In the genomic region with DNA sequence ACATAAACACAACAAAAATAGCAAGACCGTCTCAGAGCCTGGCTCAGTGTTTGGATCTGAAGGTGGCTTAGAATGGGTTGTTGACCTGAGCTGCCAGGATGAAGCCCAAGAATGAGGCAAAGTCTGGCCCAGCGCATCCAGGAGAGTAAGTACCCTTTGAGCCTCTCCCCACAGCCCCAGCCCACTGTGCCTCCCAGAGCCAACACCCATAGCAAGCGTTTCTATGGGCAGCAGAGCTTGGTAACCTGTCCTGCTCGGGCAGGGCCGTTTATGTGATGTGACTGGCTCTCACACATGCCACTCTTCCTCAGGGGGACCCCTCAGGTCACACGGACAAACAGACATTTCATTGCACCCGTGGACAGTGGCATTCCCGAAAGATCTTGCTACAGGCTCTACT, we compare ENCODE assay signal across 24 mouse cellular contexts. TPM values are rescaled to one million over a fixed set of nuclear protein-coding genes. Genes with fewer than 3 reads are reported as not detected.
DNase-seq lines count a peak whose midpoint lies in the region; ATAC-seq and TF ChIP-seq lines count a peak whose summit lies in the region.
"Had no signal": no experiment of that assay in that cellular context is flagged by ENCODE, and none has a peak within 500 bp of the region (broad histone marks: within the 10 kb centered on the region; RNA-seq: fewer than 3 reads in every experiment).

No protein-coding gene starts in this region.

- no peak for TF ChIP-seq CTCF in CH12.LX (conservative IDR thresholded peaks at IDR 0.05 in 1 of 2, IDR thresholded peaks at IDR 0.05 in 1 of 2; ENCODE audit: low read depth in 2 of 2, low read length in 2 of 2)

- dilution Hi-C loops in CH12.LX (cut with MboI; ENCODE audit: extremely low pct_ligation_motif_present, extremely low pct_unique_long_range_greater_than_20kb, low sequenced_read_pairs), result no loop called here

- H3K36me3 ChIP-seq in embryonic facial prominence, embryonic 14.5 days (ENCODE audit: control insufficient read depth, insufficient read depth, low read length), result 0 out of 2 replicates have a peak, but pooled peaks cover 12% of the 10 kb centered on the region
- 0 out of 2 replicates have a peak, but pooled peaks cover 5% of the 10 kb centered on the region for H3K36me3 ChIP-seq in embryonic facial prominence, embryonic 10.5 days (replicated peaks)
- H3K36me3 ChIP-seq in kidney, embryonic 15.5 days, result peaks cover 9% of the 10 kb centered on the region; the same call in 1 of the 2 replicates
- peaks cover 69 to 86% of the 10 kb centered on the region in 2 experiments for H3K36me3 ChIP-seq in CH12.LX (replicated peaks in 1 of 2; ENCODE audit: control insufficient read depth in 1 of 2, insufficient read depth in 1 of 2, low read length in 1 of 2)

- no peaks in the 10 kb centered on the region for H3K9me3 ChIP-seq in embryonic facial prominence, embryonic 14.5 days (ENCODE audit: control insufficient read depth, low read length)
- no peaks in the 10 kb centered on the region for H3K9me3 ChIP-seq in embryonic facial prominence, embryonic 10.5 days
- no peaks in the 10 kb centered on the region for H3K9me3 ChIP-seq in kidney, embryonic 15.5 days (replicated peaks)
- no peaks in the 10 kb centered on the region for H3K9me3 ChIP-seq in CH12.LX (replicated peaks; ENCODE audit: low read length)
- H3K9me3 ChIP-seq: G1E; heart, embryonic 10.5 days; megakaryocyte, embryonic 14.5 days; neural tube, embryonic 15.5 days had no signal

- H3K27me3 ChIP-seq in embryonic facial prominence, embryonic 14.5 days (replicated peaks; ENCODE audit: control insufficient read depth, insufficient read depth, low read length), result no peaks in the 10 kb centered on the region
- H3K27me3 ChIP-seq in embryonic facial prominence, embryonic 10.5 days (replicated peaks; ENCODE audit: low read depth, poor library complexity, severe bottlenecking), result no peaks in the 10 kb centered on the region
- no peaks in the 10 kb centered on the region for H3K27me3 ChIP-seq in kidney, embryonic 15.5 days
- no peaks in the 10 kb centered on the region for H3K27me3 ChIP-seq in CH12.LX (replicated peaks)
- H3K27me3 ChIP-seq: megakaryocyte, embryonic 14.5 days; neural tube, embryonic 15.5 days had no signal

- peak; percentile 42 for TF ChIP-seq POLR2A in CH12.LX (IDR thresholded peaks at IDR 0.05; ENCODE audit: low read depth, low read length)

- H3K27ac ChIP-seq in embryonic facial prominence, embryonic 14.5 days (replicated peaks; ENCODE audit: low read depth, low read length), result peak overlapping the region; percentile 52; the same call in 1 of the 2 replicates
- H3K27ac ChIP-seq in embryonic facial prominence, embryonic 10.5 days (replicated peaks), result no peak overlapping the region
- no peak overlapping the region for H3K27ac ChIP-seq in kidney, embryonic 15.5 days
- H3K27ac ChIP-seq in CH12.LX (ENCODE audit: insufficient read depth, low read depth), result peak overlapping the region; percentile 23; the same call in 1 of the 2 replicates
- H3K27ac ChIP-seq: hindbrain, embryonic 14.5 days; neural tube, embryonic 15.5 days had no signal

- peaks cover 98% of the 10 kb centered on the region for H3K79me2 ChIP-seq in CH12.LX (replicated peaks; ENCODE audit: control insufficient read depth, extremely low read depth, insufficient read depth, poor library complexity, severe bottlenecking)

- no peak for ATAC-seq in embryonic facial prominence, embryonic 14.5 days (ENCODE audit: low read depth)
- ATAC-seq in kidney, embryonic 15.5 days (replicated peaks; ENCODE audit: low FRiP score), result no peak
- ATAC-seq: activated CD4-positive, CD25-positive, alpha-beta regulatory T cell, adult 4 months; CD4-positive, CD25-positive, alpha-beta regulatory T cell, adult 4 months; intestine, postnatal 0 days had no signal

- H3K9ac ChIP-seq in embryonic facial prominence, embryonic 14.5 days (ENCODE audit: low read depth, low read length), result no peak overlapping the region
- H3K9ac ChIP-seq in kidney, embryonic 15.5 days, result no peak overlapping the region
- peak overlapping the region; percentile 0; the same call in 1 of the 2 replicates for H3K9ac ChIP-seq in CH12.LX (ENCODE audit: insufficient read depth, low read depth)
- H3K9ac ChIP-seq: hindbrain, embryonic 14.5 days; neural tube, embryonic 15.5 days had no signal

- H3K4me1 ChIP-seq in embryonic facial prominence, embryonic 14.5 days (ENCODE audit: control insufficient read depth, insufficient read depth, low read length), result peaks cover 22% of the 10 kb centered on the region; the same call in 1 of the 2 replicates
- H3K4me1 ChIP-seq in embryonic facial prominence, embryonic 10.5 days, result peaks cover 30% of the 10 kb centered on the region
- H3K4me1 ChIP-seq in kidney, embryonic 15.5 days, result peaks cover 42% of the 10 kb centered on the region
- H3K4me1 ChIP-seq in CH12.LX (ENCODE audit: control insufficient read depth in 1 of 2, insufficient read depth in 2 of 2), result peaks cover 37 to 94% of the 10 kb centered on the region in 2 experiments

- in situ Hi-C loops in CH12.LX (cut with MboI; ENCODE audit: low pct_ligation_motif_present, low pct_unique_long_range_greater_than_20kb, low sequenced_read_pairs), result loop anchor here (25.0 kb wide), 1 partner anchor 266 kb away; a partner anchor contains a TSS

- H3K4me3 ChIP-seq in embryonic facial prominence, embryonic 14.5 days (ENCODE audit: low read depth, low read length), result no peak overlapping the region
- H3K4me3 ChIP-seq in embryonic facial prominence, embryonic 10.5 days, result no peak overlapping the region
- no peak overlapping the region for H3K4me3 ChIP-seq in kidney, embryonic 15.5 days (replicated peaks)
- no peak overlapping the region for H3K4me3 ChIP-seq in CH12.LX (replicated peaks in 1 of 3; ENCODE audit: low read depth in 2 of 3, low read length in 2 of 3, poor library complexity in 1 of 3)
- H3K4me3 ChIP-seq: heart, embryonic 10.5 days; megakaryocyte, embryonic 14.5 days; neural tube, embryonic 15.5 days had no signal

- TF ChIP-seq RAD21 in CH12.LX (IDR thresholded peaks at IDR 0.05; ENCODE audit: low read depth, low read length), result no peak

- 47% methylated on average over 8 of the region's 8 CpGs for WGBS in embryonic facial prominence, embryonic 14.5 days
- 66% methylated on average over 8 of the region's 8 CpGs for WGBS in embryonic facial prominence, embryonic 10.5 days
- 42% methylated on average over 8 of the region's 8 CpGs for WGBS in kidney, embryonic 15.5 days

- TF ChIP-seq EP300 in CH12.LX (IDR thresholded peaks at IDR 0.05; ENCODE audit: low read length), result no peak

- no peak for DNase-seq in embryonic facial prominence, embryonic 14.5 days (ENCODE audit: low spot score)
- no peak for DNase-seq in embryonic facial prominence, embryonic 10.5 days (ENCODE audit: low spot score)
- peak; percentile 86 for DNase-seq in kidney, adult 11 months
- DNase-seq in CH12.LX (ENCODE audit: extremely low read depth), result no peak
- peak; percentile 68 for DNase-seq in kidney, postnatal 10 days
- no peak for DNase-seq in spleen, postnatal 4 days (ENCODE audit: low spot score in 2 of 2)
- no peak for DNase-seq in embryo, embryonic 10.5 days (ENCODE audit: low spot score)
- DNase-seq: adrenal gland, postnatal 14 days; cerebellum, adult 11 months; cerebellum, postnatal 25 days; heart, postnatal 14 days; lung, adult 18-20 months; midbrain, embryonic 14.5 days had no signal

- no peak overlapping the region for H3K4me2 ChIP-seq in embryonic facial prominence, embryonic 14.5 days (ENCODE audit: low read depth, low read length)
- no peak overlapping the region for H3K4me2 ChIP-seq in kidney, embryonic 15.5 days
- H3K4me2 ChIP-seq in CH12.LX (ENCODE audit: insufficient read depth, low read depth, poor library complexity, severe bottlenecking), result peak overlapping the region; percentile 13
- H3K4me2 ChIP-seq: hindbrain, embryonic 14.5 days; neural tube, embryonic 15.5 days had no signal

TF ChIP-seq in CH12.LX, 34 proteins besides CTCF, POLR2A, EP300 and RAD21:
- TF ChIP-seq USF1 (IDR thresholded peaks at IDR 0.05; ENCODE audit: low read depth, low read length) (no peak), ZMIZ1 (IDR thresholded peaks at IDR 0.05; ENCODE audit: low read depth, low read length) (no peak), ELF1 (IDR thresholded peaks at IDR 0.05; ENCODE audit: low read depth, low read length) (no peak), UBTF (IDR thresholded peaks at IDR 0.05; ENCODE audit: low read depth, low read length) (no peak), MAX (IDR thresholded peaks at IDR 0.05; ENCODE audit: low read length) (no peak), TBP (conservative IDR thresholded peaks at IDR 0.05; ENCODE audit: low read depth, low read length) (no peak), JUN (IDR thresholded peaks at IDR 0.05; ENCODE audit: insufficient read depth, low read depth, low read length) (no peak)

RNA-seq across cellular contexts. Expression of a gene that starts 13.8 kb away (rescaled TPM):
- polyA plus RNA-seq in embryonic facial prominence, embryonic 14.5 days (2014; fragmentation: Nextera tagmentation; extraction: Ambion mirVana), result 7.8 and 9.0 TPM in 2 replicates
- 2.1 and 2.7 TPM in 2 replicates for polyA plus RNA-seq in embryonic facial prominence, embryonic 10.5 days (2016; fragmentation: Nextera tagmentation; extraction: Ambion mirVana)
- 3.9 and 4.8 TPM in 2 replicates for polyA plus RNA-seq in kidney, embryonic 15.5 days (2015; fragmentation: Nextera tagmentation; extraction: Ambion mirVana)
- total RNA-seq in CH12.LX (2012; rRNA removed), result 125 and 140 TPM in 2 replicates
- 119 and 142 TPM in 2 replicates for total RNA-seq in CH12.LX (2014; rRNA removed)
- polyA plus RNA-seq in CH12.LX (2012; ENCODE audit: insufficient read length, low read depth), result 99.0 and 104 TPM in 2 replicates

RNA-seq across cellular contexts. Expression of a gene that starts 41.4 kb away (rescaled TPM):
- 0.07 and 0.09 TPM in 2 replicates for polyA plus RNA-seq in embryonic facial prominence, embryonic 14.5 days (2014; fragmentation: Nextera tagmentation; extraction: Ambion mirVana)
- not detected in 2 replicates for polyA plus RNA-seq in embryonic facial prominence, embryonic 10.5 days (2016; fragmentation: Nextera tagmentation; extraction: Ambion mirVana)
- polyA plus RNA-seq in kidney, embryonic 15.5 days (2015; fragmentation: Nextera tagmentation; extraction: Ambion mirVana), result not detected in 2 replicates
- total RNA-seq in CH12.LX (2012; rRNA removed) (not detected in 2 replicates), CH12.LX (2014; rRNA removed) (not detected in 2 replicates)
- polyA plus RNA-seq in CH12.LX (2012; ENCODE audit: insufficient read length, low read depth), result 0.11 TPM in 1 of 2 replicates, not detected in the other
- total RNA-seq: adrenal gland, postnatal 14 days; G1E had no signal
- polyA plus RNA-seq: activated CD4-positive, CD25-positive, alpha-beta regulatory T cell, adult 4 months; CD4-positive, CD25-positive, alpha-beta regulatory T cell, adult 4 months; forebrain, embryonic 11.5 days; G1E; intestine, postnatal 0 days; neural tube, embryonic 15.5 days; thymus, postnatal 0 days had no signal

Comparison
In these comparisons a context has a peak if more than half of its experiments do, and no peak if none do; other contexts are left out.
1. H3K27ac ChIP-seq: peak in embryonic facial prominence, embryonic 14.5 days (single experiment) and CH12.LX (single experiment); none in embryonic facial prominence, embryonic 10.5 days (single experiment) and kidney, embryonic 15.5 days (single experiment).
2. DNase-seq: peak in kidney, adult 11 months (single experiment) and kidney, postnatal 10 days (single experiment); none in embryonic facial prominence, embryonic 14.5 days (single experiment), embryonic facial prominence, embryonic 10.5 days (single experiment), CH12.LX (single experiment), spleen, postnatal 4 days (0 of 2) and embryo, embryonic 10.5 days (single experiment).